Mouse (Mus musculus): Measurements from ENCODE around the gene 6030445D17Rik. TPM values are rescaled to one million over a fixed set of nuclear protein-coding genes. Genes with fewer than 3 reads are reported as not detected.

Gene 6030445D17Rik
- polyA plus RNA-seq, 1 experiment from 2014 or later: 0.29 TPM

GRCm38 (mm10) chr4:136461761-136462085, 327 bp upstream of the 6030445D17Rik start:
- H3K27ac ChIP-seq: no peak overlapping the region
- H3K4me3 ChIP-seq: peak overlapping the region; percentile 70
- peaks cover 38% of the 10 kb centered on the region for H3K27me3 ChIP-seq
- H3K4me2 ChIP-seq (replicated peaks): peak overlapping the region; percentile 98
- no peak for ATAC-seq (ENCODE audit: low FRiP score, low read depth)
- WGBS: 11% methylated on average over 6 of the region's 6 CpGs
- H3K9ac ChIP-seq: peak overlapping the region; percentile 80; the same call in 1 of the 2 replicates
- H3K4me1 ChIP-seq: peaks cover 42% of the 10 kb centered on the region
- H3K36me3 ChIP-seq: no peaks in the 10 kb centered on the region
- H3K9me3 ChIP-seq: no peaks in the 10 kb centered on the region

- Histone ChIP-seq H3K27ac (no peak overlapping the region), H3K36me3 (no peaks in the 10 kb centered on the region), H3K9ac (peak overlapping the region; percentile 80), H3K4me1 (peaks cover 45% of the 10 kb centered on the region), H3K9me3 (no peaks in the 10 kb centered on the region), H3K4me3 (peak overlapping the region; percentile 70), H3K27me3 (peaks cover 38% of the 10 kb centered on the region), H3K4me2 (replicated peaks) (peak overlapping the region; percentile 98)
- under 1% methylated on average over 8 of the region's 8 CpGs for WGBS
- ATAC-seq (ENCODE audit: low FRiP score, low read depth): peak; percentile 73; the same call in 1 of the 2 replicates
Measured at GRCm38 (mm10) chr4:136462839-136463178, 759 bp downstream of the 6030445D17Rik start.

GRCm38 (mm10) chr4:136463436-136463835, 1.4 kb downstream of the 6030445D17Rik start:
- H3K4me3 ChIP-seq: peak overlapping the region; percentile 70
- H3K9me3 ChIP-seq: no peaks in the 10 kb centered on the region
- no peak overlapping the region for H3K9ac ChIP-seq
- H3K27me3 ChIP-seq: peaks cover 38% of the 10 kb centered on the region
- no peak for ATAC-seq (ENCODE audit: low FRiP score, low read depth)
- peak overlapping the region; percentile 98 for H3K4me2 ChIP-seq (replicated peaks)
- no peak overlapping the region for H3K27ac ChIP-seq
- no peaks in the 10 kb centered on the region for H3K36me3 ChIP-seq
- 21% methylated on average over 9 of the region's 9 CpGs for WGBS
- H3K4me1 ChIP-seq: peaks cover 45% of the 10 kb centered on the region

- no peak for ATAC-seq (ENCODE audit: low FRiP score, low read depth)
- Histone ChIP-seq H3K27ac (peak overlapping the region; percentile 40; the same call in 1 of the 2 replicates), H3K4me2 (replicated peaks) (peak overlapping the region; percentile 19; the same call in 1 of the 2 replicates), H3K4me3 (no peak overlapping the region), H3K9me3 (no peaks in the 10 kb centered on the region), H3K27me3 (peaks cover 27% of the 10 kb centered on the region), H3K36me3 (no peaks in the 10 kb centered on the region), H3K9ac (no peak overlapping the region; the same call in 1 of the 2 replicates), H3K4me1 (peaks cover 57% of the 10 kb centered on the region)
- 24% methylated on average over 4 of the region's 4 CpGs for WGBS
Measured at GRCm38 (mm10) chr4:136466226-136466625, 4.2 kb downstream of the 6030445D17Rik start.

- Histone ChIP-seq H3K27me3 (peaks cover 9% of the 10 kb centered on the region), H3K9me3 (no peaks in the 10 kb centered on the region), H3K4me1 (peaks cover 56% of the 10 kb centered on the region), H3K4me3 (peak overlapping the region; percentile 68), H3K9ac (no peak overlapping the region), H3K36me3 (no peaks in the 10 kb centered on the region), H3K4me2 (replicated peaks) (peak overlapping the region; percentile 74), H3K27ac (no peak overlapping the region)
- ATAC-seq (ENCODE audit: low FRiP score, low read depth): no peak
- WGBS: 71% methylated on average over 14 of the region's 14 CpGs
Measured at GRCm38 (mm10) chr4:136468553-136469327, 6.7 kb downstream of the 6030445D17Rik start.

- H3K9me3 ChIP-seq: no peaks in the 10 kb centered on the region
- peak; percentile 93 for ATAC-seq (ENCODE audit: low FRiP score, low read depth)
- H3K4me2 ChIP-seq (replicated peaks): peak within 1 kb of the TSS; percentile 74
- H3K27me3 ChIP-seq: peaks cover 2% of the 10 kb centered on the region
- peaks cover 51% of the 10 kb centered on the region for H3K4me1 ChIP-seq
- WGBS: under 1% methylated on average over 36 of the region's 36 CpGs
- H3K27ac ChIP-seq: peak within 1 kb of the TSS; percentile 97
- no peaks in the 10 kb centered on the region for H3K36me3 ChIP-seq
- peak within 1 kb of the TSS; percentile 85 for H3K9ac ChIP-seq
- peak within 1 kb of the TSS; percentile 68 for H3K4me3 ChIP-seq
Measured at GRCm38 (mm10) chr4:136469371-136469903, 7.4 kb downstream of the 6030445D17Rik start, which contains the start of gene Luzp1. Gene Luzp1, plus strand, starts transcription at chr4:136469761.

GRCm38 (mm10) chr4:136469941-136470346, 7.9 kb downstream of the 6030445D17Rik start:
- Histone ChIP-seq H3K9me3 (no peaks in the 10 kb centered on the region), H3K4me1 (peaks cover 47% of the 10 kb centered on the region), H3K27ac (peak overlapping the region; percentile 97), H3K27me3 (no peaks in the 10 kb centered on the region), H3K4me3 (peak overlapping the region; percentile 68), H3K4me2 (replicated peaks) (peak overlapping the region; percentile 74), H3K9ac (peak overlapping the region; percentile 85), H3K36me3 (no peaks in the 10 kb centered on the region)
- WGBS: 2% methylated on average over 17 of the region's 55 CpGs
- peak; percentile 85 for ATAC-seq (ENCODE audit: low FRiP score, low read depth)

GRCm38 (mm10) chr4:136470347-136471071, 8.5 kb downstream of the 6030445D17Rik start:
- peak; percentile 35 for ATAC-seq (ENCODE audit: low FRiP score, low read depth)
- peak overlapping the region; percentile 97 for H3K27ac ChIP-seq
- peak overlapping the region; percentile 68 for H3K4me3 ChIP-seq
- H3K4me2 ChIP-seq (replicated peaks): peak overlapping the region; percentile 74
- peaks cover 42% of the 10 kb centered on the region for H3K4me1 ChIP-seq
- no peaks in the 10 kb centered on the region for H3K9me3 ChIP-seq
- WGBS: 0% methylated on average over 58 of the region's 58 CpGs
- H3K27me3 ChIP-seq: no peaks in the 10 kb centered on the region
- H3K9ac ChIP-seq: peak overlapping the region; percentile 85
- H3K36me3 ChIP-seq: 0 out of 2 replicates have a peak, but pooled peaks cover 3% of the 10 kb centered on the region

- Histone ChIP-seq H3K4me3 (no peak overlapping the region), H3K36me3 (0 out of 2 replicates have a peak, but pooled peaks cover 3% of the 10 kb centered on the region), H3K9ac (no peak overlapping the region), H3K27me3 (no peaks in the 10 kb centered on the region), H3K4me2 (replicated peaks) (no peak overlapping the region), H3K27ac (no peak overlapping the region), H3K4me1 (peaks cover 12% of the 10 kb centered on the region), H3K9me3 (no peaks in the 10 kb centered on the region)
- WGBS: 93% methylated on average over 1 of the region's 1 CpGs
- ATAC-seq (ENCODE audit: low FRiP score, low read depth): no peak
Measured at GRCm38 (mm10) chr4:136476692-136477091, 14.6 kb downstream of the 6030445D17Rik start.

- Histone ChIP-seq H3K9me3 (no peaks in the 10 kb centered on the region; the same call in 1 of the 2 replicates), H3K36me3 (peaks cover 4% of the 10 kb centered on the region; the same call in 1 of the 2 replicates), H3K27ac (no peak overlapping the region), H3K4me2 (replicated peaks) (no peak overlapping the region), H3K4me1 (no peaks in the 10 kb centered on the region), H3K4me3 (no peak overlapping the region), H3K27me3 (no peaks in the 10 kb centered on the region), H3K9ac (no peak overlapping the region)
- WGBS: 85% methylated on average over 2 of the region's 2 CpGs
- no peak for ATAC-seq (ENCODE audit: low FRiP score, low read depth)
Measured at GRCm38 (mm10) chr4:136486549-136486948, 24.5 kb downstream of the 6030445D17Rik start.

GRCm38 (mm10) chr4:136495993-136496392, 33.9 kb downstream of the 6030445D17Rik start:
- H3K27ac ChIP-seq: no peak overlapping the region
- ATAC-seq (ENCODE audit: low FRiP score, low read depth): no peak
- H3K9me3 ChIP-seq: no peaks in the 10 kb centered on the region
- no peak overlapping the region for H3K9ac ChIP-seq
- H3K4me2 ChIP-seq (replicated peaks): no peak overlapping the region
- no peaks in the 10 kb centered on the region for H3K36me3 ChIP-seq
- H3K27me3 ChIP-seq: no peaks in the 10 kb centered on the region
- H3K4me1 ChIP-seq: no peaks in the 10 kb centered on the region
- no peak overlapping the region for H3K4me3 ChIP-seq
